Mouse (Mus musculus): Measurements from ENCODE around the gene Hoxb8.

GRCm38 (mm10) chr11:96280399-96281378 lies 1.0 kb upstream of the Hoxb8 start:
- TF ChIP-seq CTCF (IDR thresholded peaks at IDR 0.05; ENCODE audit: low read depth, low read length), result no peak
- TF ChIP-seq POLR2A (IDR thresholded peaks at IDR 0.05; ENCODE audit: extremely low read depth, insufficient read depth, low read length), result no peak

All from liver, adult 2 months (tissue).